Mouse (Mus musculus) forebrain, embryonic 15.5 days (tissue): ENCODE data around the gene Magi2. TPM values are rescaled to one million over a fixed set of nuclear protein-coding genes. Genes with fewer than 3 reads are reported as not detected.

ENCODE experiments used
- ATAC-seq: fragments of 200-750 bp; cut with Nextera tagmentation; replicated peaks from 2 replicates; pipeline ENCODE4 v1.8.0; 2017; ENCODE audit warnings: mild to moderate bottlenecking, moderate TSS enrichment, moderate library complexity
- H3K27ac ChIP-seq: fragments of 300-500 bp; sonication (generic); replicated peaks from 2 replicates; pipeline ENCODE4 v1.5.1; 2015; ENCODE audit warnings: mild to moderate bottlenecking, inconsistent platforms
- H3K27me3 ChIP-seq: fragments of 300-500 bp; sonication (generic); 2 replicates; pipeline ENCODE4 v1.6.1; 2015; ENCODE audit warnings: inconsistent platforms
- H3K36me3 ChIP-seq: fragments of 300-500 bp; sonication (generic); 2 replicates; pipeline ENCODE4 v1.6.1; 2015; ENCODE audit warnings: mild to moderate bottlenecking, inconsistent platforms
- H3K4me1 ChIP-seq: fragments of 300-500 bp; sonication (generic); 2 replicates; pipeline ENCODE4 v1.6.1; 2015; ENCODE audit warnings: inconsistent platforms
- H3K4me2 ChIP-seq: fragments of 300-500 bp; sonication (generic); replicated peaks from 2 replicates; pipeline ENCODE4 v1.6.1; 2015; ENCODE audit warnings: mild to moderate bottlenecking, inconsistent platforms
- H3K4me3 ChIP-seq: fragments of 300-500 bp; sonication (generic); 2 replicates; pipeline ENCODE4 v1.5.1; 2015; ENCODE audit warnings: mild to moderate bottlenecking, inconsistent platforms
- H3K9ac ChIP-seq: fragments of 300-500 bp; sonication (generic); replicated peaks from 2 replicates; pipeline ENCODE4 v1.6.1; 2015; ENCODE audit warnings: mild to moderate bottlenecking, inconsistent platforms
- H3K9me3 ChIP-seq: fragments of 300-500 bp; sonication (generic); 2 replicates; pipeline ENCODE4 v1.6.1; 2016; ENCODE audit warnings: inconsistent platforms
- WGBS: fragments of 180-500 bp; shearing (Covaris S2); methylation state at CpG from one replicate; pipeline ENCODE4 v1.1.7; 2015; ENCODE audit warnings: mixed read lengths; 5-methylcytosine and 5-hydroxymethylcytosine counted together
- polyA plus RNA-seq: library from polyadenylated mRNA; unstranded; fragments of >200 nt; fragmentation: Nextera tagmentation; extraction: Ambion mirVana; gene quantifications from 2 replicates; pipeline ENCODE4 v1.2.1, GENCODE M21; 2015

Gene Magi2
- polyA plus RNA-seq, 1 experiment from 2014 or later: 27.2 TPM

- ATAC-seq: 0 out of 2 replicates have a peak, but pooled peaks have one; percentile 38
- WGBS: 47% methylated on average over 5 of the region's 5 CpGs
- H3K36me3 ChIP-seq: no peaks in the 10 kb centered on the region
Measured at GRCm38 (mm10) chr5:19621678-19622077, 394.8 kb downstream of the Magi2 start.

GRCm38 (mm10) chr5:19633976-19634375 is 407.1 kb downstream of the Magi2 start:
- no peaks in the 10 kb centered on the region for H3K36me3 ChIP-seq
- H3K4me1 ChIP-seq: no peaks in the 10 kb centered on the region
- no peak overlapping the region for H3K4me3 ChIP-seq
- H3K9me3 ChIP-seq: no peaks in the 10 kb centered on the region
- WGBS: 96% methylated on average over 1 of the region's 1 CpGs
- ATAC-seq: no peak
- H3K27me3 ChIP-seq: no peaks in the 10 kb centered on the region
- no peak overlapping the region for H3K9ac ChIP-seq
- H3K27ac ChIP-seq: no peak overlapping the region
- no peak overlapping the region for H3K4me2 ChIP-seq

More at GRCm38 (mm10) chr5:19621678-19622077, 394.8 kb downstream of the Magi2 start:
- no peaks in the 10 kb centered on the region for H3K27me3 ChIP-seq
- no peaks in the 10 kb centered on the region for H3K9me3 ChIP-seq
- no peak overlapping the region for H3K27ac ChIP-seq
- H3K4me3 ChIP-seq: no peak overlapping the region
- H3K9ac ChIP-seq: no peak overlapping the region
- H3K4me2 ChIP-seq: no peak overlapping the region
- no peaks in the 10 kb centered on the region for H3K4me1 ChIP-seq

- 65% methylated on average over 2 of the region's 2 CpGs for WGBS
- Histone ChIP-seq H3K9me3 (no peaks in the 10 kb centered on the region), H3K27me3 (no peaks in the 10 kb centered on the region), H3K27ac (no peak overlapping the region), H3K4me1 (no peaks in the 10 kb centered on the region), H3K4me3 (no peak overlapping the region), H3K4me2 (no peak overlapping the region), H3K9ac (no peak overlapping the region), H3K36me3 (no peaks in the 10 kb centered on the region)
- ATAC-seq: no peak
Measured at GRCm38 (mm10) chr5:19637789-19638188, 411.0 kb downstream of the Magi2 start.

GRCm38 (mm10) chr5:19655986-19656385 is 429.1 kb downstream of the Magi2 start:
- H3K27me3 ChIP-seq: no peaks in the 10 kb centered on the region

GRCm38 (mm10) chr5:19666416-19666815 is 439.6 kb downstream of the Magi2 start:
- Histone ChIP-seq H3K4me2 (no peak overlapping the region), H3K4me1 (no peaks in the 10 kb centered on the region), H3K9me3 (no peaks in the 10 kb centered on the region), H3K27ac (no peak overlapping the region), H3K4me3 (no peak overlapping the region), H3K36me3 (no peaks in the 10 kb centered on the region), H3K27me3 (no peaks in the 10 kb centered on the region), H3K9ac (no peak overlapping the region)
- WGBS: 89% methylated on average over 5 of the region's 5 CpGs
- ATAC-seq: no peak

More at GRCm38 (mm10) chr5:19655986-19656385, 429.1 kb downstream of the Magi2 start:
- Histone ChIP-seq H3K4me3 (no peak overlapping the region), H3K27ac (no peak overlapping the region), H3K36me3 (no peaks in the 10 kb centered on the region), H3K4me2 (no peak overlapping the region), H3K4me1 (no peaks in the 10 kb centered on the region), H3K9ac (no peak overlapping the region), H3K9me3 (no peaks in the 10 kb centered on the region)
- ATAC-seq: no peak
- WGBS: 87% methylated on average over 1 of the region's 1 CpGs

GRCm38 (mm10) chr5:19717296-19717695 is 490.5 kb downstream of the Magi2 start:
- no peaks in the 10 kb centered on the region for H3K9me3 ChIP-seq
- H3K27ac ChIP-seq: no peak overlapping the region
- H3K9ac ChIP-seq: no peak overlapping the region
- ATAC-seq: no peak
- no peaks in the 10 kb centered on the region for H3K4me1 ChIP-seq
- H3K27me3 ChIP-seq: no peaks in the 10 kb centered on the region
- WGBS: 83% methylated on average over 2 of the region's 2 CpGs
- H3K4me2 ChIP-seq: no peak overlapping the region
- H3K36me3 ChIP-seq: no peaks in the 10 kb centered on the region
- H3K4me3 ChIP-seq: no peak overlapping the region

GRCm38 (mm10) chr5:19726277-19726676 is 499.4 kb downstream of the Magi2 start:
- no peak overlapping the region for H3K9ac ChIP-seq
- H3K27me3 ChIP-seq: no peaks in the 10 kb centered on the region
- H3K4me1 ChIP-seq: no peaks in the 10 kb centered on the region
- no peaks in the 10 kb centered on the region for H3K9me3 ChIP-seq
- no peak overlapping the region for H3K4me2 ChIP-seq
- H3K36me3 ChIP-seq: no peaks in the 10 kb centered on the region
- no peak for ATAC-seq
- H3K4me3 ChIP-seq: no peak overlapping the region
- H3K27ac ChIP-seq: no peak overlapping the region

- no peaks in the 10 kb centered on the region for H3K9me3 ChIP-seq
- H3K27me3 ChIP-seq: no peaks in the 10 kb centered on the region
- H3K36me3 ChIP-seq: no peaks in the 10 kb centered on the region
- WGBS: 82% methylated on average over 2 of the region's 2 CpGs
- H3K9ac ChIP-seq: no peak overlapping the region
- no peak overlapping the region for H3K4me3 ChIP-seq
- H3K4me1 ChIP-seq: peaks cover 15% of the 10 kb centered on the region
- ATAC-seq: no peak
- H3K27ac ChIP-seq: no peak overlapping the region
- H3K4me2 ChIP-seq: no peak overlapping the region
Measured at GRCm38 (mm10) chr5:19745376-19745775, 518.5 kb downstream of the Magi2 start.

GRCm38 (mm10) chr5:19745916-19746315 is 519.1 kb downstream of the Magi2 start:
- H3K27ac ChIP-seq: 0 out of 2 replicates have a peak overlapping the region, but pooled peaks have one; percentile 54
- ATAC-seq: no peak

GRCm38 (mm10) chr5:19746865-19747514 is 520.2 kb downstream of the Magi2 start:
- peak overlapping the region; percentile 23 for H3K9ac ChIP-seq
- H3K4me2 ChIP-seq: peak overlapping the region; percentile 35
- peak overlapping the region; percentile 19 for H3K4me3 ChIP-seq
- WGBS: 11% methylated on average over 12 of the region's 12 CpGs
- peak overlapping the region; percentile 21 for H3K27ac ChIP-seq
- no peaks in the 10 kb centered on the region for H3K36me3 ChIP-seq
- no peaks in the 10 kb centered on the region for H3K27me3 ChIP-seq
- H3K9me3 ChIP-seq: no peaks in the 10 kb centered on the region
- H3K4me1 ChIP-seq: peaks cover 15% of the 10 kb centered on the region
- ATAC-seq: peak; percentile 49

More at GRCm38 (mm10) chr5:19745916-19746315, 519.1 kb downstream of the Magi2 start:
- Histone ChIP-seq H3K9ac (no peak overlapping the region), H3K4me2 (no peak overlapping the region), H3K9me3 (no peaks in the 10 kb centered on the region), H3K4me3 (no peak overlapping the region), H3K4me1 (peaks cover 15% of the 10 kb centered on the region), H3K27me3 (no peaks in the 10 kb centered on the region), H3K36me3 (no peaks in the 10 kb centered on the region)
- 44% methylated on average over 6 of the region's 6 CpGs for WGBS

GRCm38 (mm10) chr5:19747631-19748030 is 520.8 kb downstream of the Magi2 start:
- Histone ChIP-seq H3K9ac (no peak overlapping the region), H3K9me3 (no peaks in the 10 kb centered on the region), H3K36me3 (no peaks in the 10 kb centered on the region), H3K4me3 (no peak overlapping the region), H3K27ac (no peak overlapping the region), H3K27me3 (no peaks in the 10 kb centered on the region), H3K4me2 (peak overlapping the region; percentile 35; the same call in 1 of the 2 replicates), H3K4me1 (peaks cover 15% of the 10 kb centered on the region)
- WGBS: 21% methylated on average over 3 of the region's 3 CpGs
- no peak for ATAC-seq

GRCm38 (mm10) chr5:19779224-19779623 is 552.4 kb downstream of the Magi2 start:
- Histone ChIP-seq H3K27me3 (no peaks in the 10 kb centered on the region), H3K27ac (peak overlapping the region; percentile 67), H3K4me3 (no peak overlapping the region), H3K36me3 (no peaks in the 10 kb centered on the region), H3K4me1 (peaks cover 5% of the 10 kb centered on the region), H3K9ac (no peak overlapping the region), H3K4me2 (no peak overlapping the region), H3K9me3 (no peaks in the 10 kb centered on the region)
- ATAC-seq: no peak
- WGBS: 62% methylated on average over 1 of the region's 1 CpGs

GRCm38 (mm10) chr5:19780076-19780475 is 553.2 kb downstream of the Magi2 start:
- WGBS: 60% methylated on average over 2 of the region's 2 CpGs
- ATAC-seq: peak; percentile 87

More at GRCm38 (mm10) chr5:19780076-19780475, 553.2 kb downstream of the Magi2 start:
- peaks cover 5% of the 10 kb centered on the region for H3K4me1 ChIP-seq
- peak overlapping the region; percentile 56 for H3K27ac ChIP-seq
- H3K9me3 ChIP-seq: no peaks in the 10 kb centered on the region
- H3K36me3 ChIP-seq: no peaks in the 10 kb centered on the region
- no peak overlapping the region for H3K4me3 ChIP-seq
- no peaks in the 10 kb centered on the region for H3K27me3 ChIP-seq
- no peak overlapping the region for H3K9ac ChIP-seq
- no peak overlapping the region for H3K4me2 ChIP-seq
